Mouse (Mus musculus): ENCODE data around the gene Srpr.

The Srpr gene

DNA sequence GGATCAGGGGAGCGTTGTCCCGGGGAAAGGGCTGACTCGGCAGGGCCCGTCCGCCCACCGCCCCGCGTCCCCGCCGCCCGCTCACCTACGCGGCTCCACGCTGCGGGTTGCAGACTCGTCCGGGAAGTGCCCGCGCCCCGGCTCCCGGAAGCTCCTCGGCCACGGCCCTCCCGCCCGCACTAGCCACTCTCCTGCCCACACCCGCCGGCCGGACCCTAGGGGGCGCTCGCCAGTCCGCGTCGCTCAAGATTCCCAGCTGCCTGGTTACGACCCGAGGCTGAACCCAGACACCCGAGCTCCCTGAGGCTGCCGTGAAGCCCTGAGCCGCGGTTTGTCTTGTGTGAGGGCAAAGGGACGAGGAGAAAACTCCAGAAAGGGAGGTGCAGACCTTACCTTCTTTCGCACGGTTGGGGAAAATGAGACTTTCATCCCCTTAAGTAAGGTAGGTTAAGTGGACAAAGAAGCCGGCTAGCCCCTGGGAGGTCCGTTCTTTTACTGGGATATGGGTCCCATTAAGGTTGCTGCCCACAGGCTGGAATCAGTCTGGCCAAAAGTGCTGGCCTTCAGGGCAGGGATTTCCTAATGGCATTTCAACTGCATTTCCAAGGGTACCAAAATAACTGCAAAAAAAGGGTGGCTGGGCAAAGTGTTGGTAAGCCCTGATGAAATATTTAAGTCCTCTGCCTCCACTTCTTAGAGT lies at the start of gene Srpr, which contains the start of gene Tirap:
Gene Srpr (plus strand): TSS at position 404 of the 700 bp plus-strand sequence.
Gene Tirap (minus strand): TSS at position 520 of the 700 bp plus-strand sequence.
- peak; percentile 79 for DNase-seq (ENCODE audit: low read depth)

DNA sequence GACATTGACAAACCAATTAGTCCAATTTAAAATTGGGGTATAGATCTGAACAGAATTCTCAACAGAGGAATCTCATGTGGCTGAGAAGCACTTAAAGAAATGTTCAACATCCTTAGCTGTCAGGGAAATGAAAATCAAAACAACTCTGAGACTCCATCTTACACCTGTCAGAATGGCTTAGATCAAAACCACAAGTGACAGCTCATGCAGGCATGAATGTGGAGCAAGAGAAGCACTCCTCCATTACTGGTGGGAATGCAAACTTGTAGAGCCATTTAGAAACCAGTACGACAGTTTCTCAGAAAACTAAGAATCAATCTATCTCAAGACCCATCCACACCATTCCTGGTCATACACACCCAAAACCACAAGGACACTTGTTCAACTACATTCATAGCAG lies 47.1 kb upstream of the Srpr start:
- no peak for DNase-seq (ENCODE audit: low read depth)

DNA sequence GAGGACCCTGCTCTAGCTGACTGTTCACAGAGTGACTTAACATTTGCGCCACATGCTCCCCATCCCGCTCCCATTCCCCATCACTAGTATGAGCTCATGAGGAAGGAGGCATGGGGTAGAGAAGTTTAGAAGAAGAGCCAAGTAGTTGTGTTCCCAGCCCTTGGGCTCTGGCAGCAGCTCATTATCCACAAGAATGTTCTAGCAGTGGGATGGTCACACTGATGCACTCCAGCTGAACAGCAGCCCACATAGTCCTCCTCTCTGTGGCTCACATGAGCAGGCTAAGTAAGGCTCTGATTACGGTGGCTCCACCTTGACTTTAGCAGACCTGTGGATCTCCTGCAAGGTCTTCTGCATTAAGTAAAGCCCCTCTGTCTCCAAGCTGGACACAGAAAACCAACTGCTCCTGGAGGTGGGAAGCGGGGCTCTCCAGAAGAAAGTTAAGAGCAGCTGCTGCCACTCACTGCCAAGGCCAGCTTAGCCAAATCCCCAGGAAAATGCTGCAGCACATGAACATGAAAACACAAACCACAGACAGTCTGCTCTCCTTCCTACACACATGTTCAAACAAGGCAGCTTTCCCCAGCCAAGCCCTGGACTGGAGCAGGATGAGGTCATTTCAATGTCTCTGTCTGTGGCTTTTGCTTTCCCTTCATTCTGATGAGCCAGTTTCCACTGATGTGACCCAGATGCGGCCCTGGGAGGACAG lies 43.8 kb upstream of the Srpr start:
- no peak for DNase-seq (ENCODE audit: low read depth)

DNA sequence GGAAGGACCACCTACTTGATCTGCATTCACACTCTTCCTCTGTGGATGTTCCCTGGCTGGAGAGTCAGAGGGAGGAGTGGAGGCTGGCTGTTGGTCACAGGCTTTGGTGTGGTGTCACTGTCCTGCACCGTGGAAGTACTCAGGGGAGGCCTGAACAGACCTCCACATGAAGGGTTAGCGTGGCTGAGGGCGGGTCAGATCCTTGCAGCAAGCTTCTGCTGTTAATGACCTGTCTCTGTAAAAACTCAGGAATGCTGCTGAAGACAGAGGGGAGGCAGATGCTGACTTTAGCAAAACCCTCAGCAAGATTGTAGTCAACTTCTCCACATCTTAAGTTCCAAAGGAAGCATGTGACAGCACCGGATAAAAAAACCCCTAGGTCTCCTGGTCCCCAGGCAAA lies 43.1 kb upstream of the Srpr start:
- DNase-seq (ENCODE audit: low read depth) = no peak

DNA sequence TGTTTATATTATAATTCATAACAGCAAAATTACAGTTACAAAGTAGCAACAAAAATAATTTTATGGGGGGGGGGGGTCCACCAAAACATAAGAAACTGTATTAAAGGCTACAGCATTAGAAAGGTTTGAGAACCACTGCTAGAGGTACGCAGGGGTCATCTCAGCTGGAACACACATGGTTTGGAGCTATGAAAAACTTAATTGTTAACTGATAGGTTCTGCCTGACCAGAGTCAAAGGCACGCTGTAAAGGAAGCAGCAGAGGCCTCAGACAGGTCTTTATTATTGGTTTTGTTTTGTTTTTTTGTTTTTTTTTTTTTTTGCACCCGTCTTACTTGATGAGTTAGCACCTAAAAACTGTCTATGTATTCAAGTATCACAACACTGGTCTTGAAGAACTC lies 41.5 kb upstream of the Srpr start:
- no peak for DNase-seq (ENCODE audit: low read depth)

DNA sequence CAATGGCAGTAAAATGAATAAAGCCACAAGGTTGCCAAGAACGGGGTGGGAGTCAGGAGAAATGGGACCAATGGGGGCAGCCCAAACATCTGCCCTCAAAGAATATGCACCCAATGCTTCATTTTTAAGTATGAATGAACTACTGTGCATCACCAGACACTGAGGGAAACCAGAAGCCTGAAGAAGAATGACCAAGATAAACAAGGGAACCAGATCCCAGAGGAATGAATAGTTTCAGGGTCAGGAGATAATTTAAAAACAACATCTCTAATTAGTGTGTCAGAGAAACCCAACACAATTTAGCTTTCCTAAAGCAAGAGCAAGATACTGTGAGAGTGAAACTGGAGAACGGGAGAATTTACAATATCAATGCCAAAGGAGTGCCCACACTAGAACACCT lies 39.3 kb upstream of the Srpr start:
- DNase-seq (ENCODE audit: low read depth) = no peak

DNA sequence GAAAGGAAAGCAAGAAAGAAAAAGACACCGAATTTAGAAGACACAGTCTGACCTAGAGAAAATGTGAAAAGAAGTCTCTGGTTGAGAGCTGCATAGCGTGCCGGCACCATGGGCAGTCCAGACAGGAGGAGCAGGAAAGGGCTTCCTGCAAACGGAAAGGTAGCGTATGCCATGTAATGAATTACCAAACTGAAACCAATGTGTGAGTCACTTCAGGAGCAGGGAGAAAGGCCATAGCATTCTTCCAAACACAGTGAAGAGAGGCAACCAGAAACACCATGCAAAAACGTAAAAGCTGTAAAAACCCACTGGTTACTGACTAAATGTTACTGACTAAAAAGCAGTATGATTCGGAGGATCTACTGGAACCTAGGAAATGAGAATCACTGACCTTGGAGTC lies 38.3 kb upstream of the Srpr start:
- DNase-seq (ENCODE audit: low read depth) = no peak

DNA sequence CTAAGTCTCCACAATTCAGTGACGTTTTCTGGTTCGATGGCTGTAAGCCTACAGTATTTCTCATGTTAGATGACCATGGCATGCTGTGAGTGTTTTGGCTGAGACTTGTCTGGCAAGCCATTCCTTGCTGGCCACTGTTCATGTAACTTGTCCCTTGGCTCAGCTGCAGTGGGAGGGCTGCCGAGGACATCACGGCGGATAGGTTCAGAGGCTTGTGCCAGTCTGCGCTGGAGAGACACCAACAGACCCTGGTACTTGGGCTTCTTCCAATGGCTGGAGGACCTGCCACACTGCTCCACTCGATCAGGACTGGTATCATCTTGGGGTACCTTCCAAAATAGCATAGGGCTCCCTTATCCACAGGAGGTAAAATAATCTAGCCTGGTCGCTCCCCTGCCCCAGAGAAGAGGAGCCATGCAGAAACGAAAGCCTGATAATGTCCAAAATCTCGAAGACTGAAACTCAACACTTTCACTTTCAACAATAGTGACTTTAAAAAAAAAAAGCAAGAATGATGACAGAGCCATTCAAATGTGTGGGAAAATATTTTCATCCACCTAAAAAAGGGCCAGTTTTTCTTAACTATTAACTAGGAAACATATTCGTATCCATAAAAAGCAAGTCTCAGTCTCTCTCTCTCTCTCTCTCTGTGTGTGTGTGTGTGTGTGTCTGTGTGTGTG lies 36.8 kb upstream of the Srpr start:
- DNase-seq (ENCODE audit: low read depth) = no peak

DNA sequence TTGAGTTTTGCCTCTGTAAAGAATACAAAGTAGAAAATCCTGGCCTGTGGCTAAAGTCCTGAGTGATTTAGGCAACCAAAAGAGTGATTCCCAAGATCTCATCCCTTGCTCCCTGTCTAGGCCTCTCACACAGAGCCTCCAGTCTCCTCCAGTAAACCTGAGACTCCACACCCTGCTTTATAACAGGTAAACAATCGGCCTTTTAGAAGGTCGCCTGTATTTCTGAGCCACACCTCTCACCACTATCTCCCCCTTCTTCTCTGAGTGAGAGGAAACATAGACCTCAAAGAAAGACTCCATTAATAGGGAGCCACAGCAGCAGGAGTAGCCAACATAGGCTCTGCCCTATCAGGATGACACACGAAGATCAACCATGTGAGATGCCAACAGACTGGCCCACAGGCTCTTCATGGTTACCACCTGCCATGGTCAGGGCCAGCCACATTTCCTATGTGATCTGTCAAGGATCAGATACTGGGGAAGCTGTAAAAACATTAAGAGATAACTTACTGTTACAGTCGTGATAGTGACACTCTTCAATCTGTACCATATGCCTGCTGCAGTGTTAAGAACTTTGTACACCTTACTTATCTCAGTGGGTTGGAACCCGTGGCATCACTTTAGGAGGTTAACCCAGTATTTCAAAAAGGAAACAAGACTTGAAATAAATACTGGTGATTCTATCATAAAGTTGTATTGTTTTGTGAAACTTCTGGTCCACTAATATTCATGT lies 35.7 kb upstream of the Srpr start:
- DNase-seq (ENCODE audit: low read depth) = no peak

DNA sequence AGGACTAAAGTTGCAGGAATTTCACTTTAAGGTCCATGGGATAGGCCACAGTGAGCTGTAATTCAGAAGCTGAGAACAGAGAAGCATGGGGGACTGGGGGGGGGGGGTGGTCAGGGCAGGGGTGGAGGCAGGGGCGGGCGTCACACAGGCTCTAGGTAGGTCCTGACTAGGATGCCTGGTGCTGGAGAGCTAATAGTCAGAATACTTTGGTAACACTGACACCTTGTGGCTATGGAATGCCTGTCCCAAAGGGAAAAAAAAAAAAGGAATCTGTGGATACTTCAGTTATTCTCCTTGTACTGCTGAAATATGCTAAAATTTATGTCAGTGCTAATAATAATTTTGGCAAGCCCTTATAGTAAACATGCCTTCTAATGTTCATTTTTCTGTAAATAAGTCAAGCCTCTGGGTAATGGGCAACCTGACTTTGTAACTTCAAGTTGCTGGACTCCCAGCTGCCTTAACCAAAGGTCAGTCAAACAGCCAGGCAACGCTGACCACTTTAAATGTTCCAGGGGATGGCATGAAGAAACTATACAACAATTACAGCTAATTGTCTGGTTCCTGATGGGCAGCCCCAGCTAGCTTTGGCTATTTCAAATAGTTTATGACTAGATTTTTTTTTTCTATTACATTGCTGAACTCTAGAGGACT lies 33.7 kb upstream of the Srpr start:
- peak; percentile 50 for DNase-seq (ENCODE audit: low read depth)

DNA sequence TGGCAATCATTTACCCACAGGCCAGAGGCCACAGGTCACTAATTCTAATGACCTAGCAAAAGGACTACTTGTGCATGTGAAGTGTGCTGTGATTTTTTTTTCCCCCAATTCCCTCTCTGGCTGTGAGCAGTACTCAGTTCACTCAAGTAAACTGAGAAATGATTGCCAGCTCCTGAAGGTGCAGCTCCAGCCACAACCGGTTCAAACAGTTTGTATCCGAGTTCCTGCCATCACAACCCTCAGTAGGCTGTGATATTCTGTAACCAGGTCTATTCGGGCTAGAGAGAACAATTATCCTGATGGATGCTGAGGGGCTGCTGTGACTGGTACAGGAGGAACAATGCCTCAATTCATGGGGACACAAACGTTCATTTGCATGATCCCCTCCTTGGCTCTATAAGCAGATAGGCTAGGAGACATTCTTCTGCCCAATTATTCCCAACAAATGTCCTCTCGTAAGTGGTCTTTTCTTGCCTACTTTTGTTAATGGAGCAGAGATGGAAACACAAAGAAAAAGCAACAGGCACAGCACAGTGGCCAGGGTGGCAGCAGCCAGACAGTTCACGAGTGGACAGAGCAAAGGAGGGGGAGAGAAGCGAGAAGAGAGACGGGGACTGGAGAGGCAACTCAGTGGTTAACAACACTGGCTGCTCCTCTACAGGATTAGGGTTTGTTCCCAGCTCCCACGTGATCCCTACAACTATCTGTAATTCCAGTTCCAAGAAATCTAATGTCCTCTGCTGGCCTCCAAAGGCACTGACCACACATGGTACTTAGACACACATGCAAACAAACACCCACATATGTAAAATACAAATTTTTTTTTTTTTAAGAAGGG lies 33.0 kb upstream of the Srpr start:
- no peak for DNase-seq (ENCODE audit: low read depth)

DNA sequence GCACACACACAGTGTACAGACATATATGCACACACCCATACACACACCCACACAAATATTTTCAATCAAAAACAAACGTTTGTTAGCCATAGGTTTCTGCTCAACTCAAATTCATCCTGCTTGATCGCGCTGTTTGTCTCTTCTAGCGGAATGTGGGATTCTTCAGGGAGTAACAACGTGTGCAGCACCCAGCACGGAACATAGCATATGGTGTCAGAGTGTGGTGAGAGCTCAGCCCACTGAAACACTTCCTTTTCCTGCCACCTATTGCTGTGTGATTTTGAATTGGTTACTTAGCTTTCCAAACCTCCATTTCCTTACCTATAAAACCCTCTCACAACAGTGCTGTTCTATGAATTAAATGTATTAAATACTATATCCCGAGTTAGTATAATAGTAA lies 29.9 kb upstream of the Srpr start:
- DNase-seq (ENCODE audit: low read depth) = no peak

DNA sequence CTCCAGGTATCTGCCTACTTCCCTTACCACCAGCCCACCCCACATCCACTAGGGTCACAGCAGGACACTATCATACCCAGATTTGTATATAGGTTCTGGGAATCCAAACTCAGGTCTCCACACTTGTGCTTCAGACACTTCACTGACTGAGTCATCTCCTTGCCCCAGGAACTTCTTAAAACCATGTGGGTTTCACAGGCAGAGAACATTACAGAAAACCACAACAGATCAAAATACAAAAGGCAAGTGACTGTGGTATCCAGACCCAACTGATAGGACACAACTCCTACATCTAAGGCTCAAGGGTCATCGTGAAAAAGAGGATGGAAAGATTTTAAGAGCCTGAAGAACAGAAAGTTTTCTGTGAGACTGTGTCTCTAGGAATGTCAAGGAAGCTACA lies 26.6 kb upstream of the Srpr start:
- DNase-seq (ENCODE audit: low read depth) = no peak

DNA sequence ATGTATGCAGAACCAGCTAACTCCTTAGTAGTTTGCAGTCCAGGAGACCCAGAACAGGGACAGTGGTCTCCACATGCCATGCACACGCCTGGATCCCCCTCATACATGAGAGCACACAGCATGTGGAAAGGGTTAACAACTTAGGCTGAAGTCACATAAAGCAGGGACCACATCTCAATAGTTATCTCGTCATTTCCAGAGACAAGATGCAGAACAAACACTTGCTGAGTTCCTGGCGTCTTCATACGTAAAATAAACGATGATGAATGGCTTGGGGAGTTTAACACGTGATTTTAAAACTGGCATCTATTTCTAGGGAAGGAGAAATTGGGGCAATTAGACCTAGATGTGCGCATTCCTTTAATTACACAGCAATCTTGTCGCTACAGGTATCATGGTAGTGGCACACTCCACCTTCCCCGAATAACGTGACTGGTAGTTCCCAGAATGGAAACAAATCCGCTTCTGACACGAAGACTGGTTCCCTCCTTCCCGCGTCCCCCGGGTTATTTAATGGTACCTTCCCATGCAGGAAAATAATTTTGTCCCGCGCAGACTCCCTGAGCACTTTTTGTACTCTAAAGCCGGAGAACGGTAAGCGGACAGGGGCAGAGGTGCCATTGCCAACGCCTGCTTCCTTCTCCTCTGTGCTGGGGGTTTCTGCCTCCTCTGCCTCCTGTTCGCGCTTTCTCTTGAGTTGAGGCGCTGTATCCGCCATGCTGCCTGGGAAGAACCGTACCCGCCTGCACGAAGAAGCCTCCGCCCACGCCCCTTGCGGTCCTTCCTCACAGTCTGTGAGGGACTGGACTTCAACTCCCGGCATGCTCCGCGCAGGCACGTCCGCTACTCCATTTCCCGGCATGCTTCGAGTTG lies 24.5 kb upstream of the Srpr start, which contains the start of gene Dcps:
Gene Dcps (minus strand): TSS at position 811 of the 873 bp plus-strand sequence.
- peak; percentile 94 for DNase-seq (ENCODE audit: low read depth)

DNA sequence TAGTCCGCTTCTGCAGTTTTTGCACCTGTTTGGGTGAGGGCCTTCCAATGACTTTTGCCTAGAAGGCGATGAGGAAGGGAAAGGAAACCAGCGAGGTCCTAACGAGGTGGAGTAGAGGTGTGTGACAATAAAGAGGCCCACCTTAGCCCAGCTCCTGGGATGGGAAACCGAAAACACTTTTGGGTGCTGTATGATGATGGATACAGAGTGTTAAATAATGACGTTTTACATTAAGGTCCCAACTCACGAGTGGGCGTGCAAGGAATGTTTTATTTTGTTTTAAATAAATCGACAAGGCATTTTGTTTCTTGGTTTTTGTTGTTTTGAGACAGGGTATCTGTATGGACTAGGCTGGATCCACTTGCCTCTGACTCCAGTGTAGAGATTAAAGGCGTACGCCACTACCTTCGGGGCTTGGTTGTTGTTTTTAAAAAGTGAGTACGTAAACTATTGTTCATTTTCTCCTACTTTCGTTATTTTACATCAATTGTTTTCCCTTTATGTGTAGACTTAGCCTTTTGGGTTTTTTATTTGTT lies 23.8 kb upstream of the Srpr start:
- no peak for DNase-seq (ENCODE audit: low read depth)

DNA sequence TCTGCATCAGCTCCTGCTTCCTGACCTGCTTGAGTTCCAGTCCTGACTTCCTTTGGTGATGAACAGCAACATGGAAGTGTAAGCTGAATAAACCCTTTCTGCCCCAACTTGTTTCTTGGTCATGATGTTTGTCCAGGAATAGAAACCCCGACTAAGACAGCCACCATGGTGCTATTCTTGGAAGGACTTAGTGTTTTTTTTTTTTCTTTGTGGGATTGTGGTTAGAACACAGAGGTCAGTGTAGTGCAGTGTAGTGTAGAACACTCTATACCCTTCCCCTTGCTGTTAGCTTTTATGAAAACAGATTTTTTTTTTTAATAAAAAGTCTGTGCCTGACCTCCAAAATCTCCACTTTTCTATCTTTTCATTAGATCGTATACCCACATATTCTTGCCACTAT lies 17.1 kb upstream of the Srpr start:
- DNase-seq (ENCODE audit: low read depth) = no peak

DNA sequence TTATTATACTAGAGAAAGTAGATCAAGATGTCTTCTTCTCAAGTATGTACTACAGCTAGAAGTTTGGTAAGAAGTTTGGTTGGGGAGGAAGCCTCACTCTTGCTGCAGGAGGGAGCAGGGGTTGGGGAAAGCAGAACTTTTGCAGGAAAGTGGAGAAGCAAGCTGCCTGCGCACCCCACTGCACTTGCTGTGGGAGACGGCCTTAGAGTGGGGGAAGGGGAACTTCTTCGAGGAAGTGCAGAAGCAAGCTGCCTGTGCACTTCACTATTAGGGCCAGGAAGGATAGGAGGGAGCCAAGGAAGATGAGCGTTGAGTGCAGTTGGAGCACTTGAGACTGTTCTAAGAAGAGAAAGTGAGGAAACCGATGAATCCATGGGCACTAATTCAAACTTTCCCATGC lies 16.6 kb upstream of the Srpr start:
- DNase-seq (ENCODE audit: low read depth) = no peak

DNA sequence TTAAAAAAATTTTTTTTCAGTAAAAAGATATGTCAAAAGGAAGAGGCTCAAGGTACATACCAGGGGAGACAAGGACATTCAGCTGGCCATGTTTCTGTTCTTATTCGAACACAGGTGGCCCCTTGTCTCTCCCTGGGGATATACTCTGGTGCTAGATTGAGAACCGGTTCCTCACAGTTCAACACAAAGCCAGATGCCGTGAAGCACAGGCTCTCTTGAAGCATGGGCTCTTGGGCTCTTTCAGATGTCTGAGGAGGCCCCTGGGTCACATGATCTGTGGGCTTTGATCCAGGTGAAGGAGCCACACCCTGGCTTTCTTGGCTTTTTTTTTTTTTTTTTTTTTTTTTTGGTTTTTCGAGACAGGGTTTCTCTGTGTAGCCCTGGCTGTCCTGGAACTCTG lies 13.5 kb upstream of the Srpr start:
- no peak for DNase-seq (ENCODE audit: low read depth)

DNA sequence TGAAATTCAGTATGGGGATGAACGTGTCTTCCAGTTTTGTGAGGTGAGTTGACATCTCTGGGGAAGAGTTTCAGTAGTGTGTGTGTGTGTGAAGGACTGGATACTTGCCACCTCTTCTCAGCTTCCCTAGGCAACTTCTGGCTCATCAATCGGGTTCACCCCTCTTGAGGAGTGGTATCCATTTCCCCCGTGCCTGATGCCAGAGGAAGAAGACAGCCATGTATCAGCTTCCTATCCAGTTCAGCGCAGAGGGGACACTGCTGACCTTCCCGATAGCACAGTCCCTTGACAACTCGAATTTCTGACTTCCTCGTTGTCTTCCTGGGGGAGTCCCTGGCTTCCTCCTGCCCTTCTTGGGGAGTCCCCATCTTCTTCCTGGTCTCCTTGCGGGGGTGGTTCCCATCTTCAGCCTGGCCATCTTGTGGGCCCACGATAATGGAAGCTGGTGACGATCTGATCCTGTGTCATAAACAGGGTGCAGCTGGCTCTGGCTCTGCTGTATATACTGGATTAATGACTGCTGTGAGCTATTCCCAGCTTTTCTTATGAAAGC lies 12.5 kb upstream of the Srpr start:
- no peak for DNase-seq (ENCODE audit: low read depth)
